Mouse (Mus musculus): ENCODE results near the gene Slc29a2.

GRCm38 (mm10) chr19:5058801-5059771 is 35.4 kb downstream of the Slc29a2 start:
- TF ChIP-seq POLR2A (IDR thresholded peaks at IDR 0.05; ENCODE audit: insufficient read depth, low read depth, low read length) = no peak
- no peak for TF ChIP-seq CTCF (IDR thresholded peaks at IDR 0.05; ENCODE audit: insufficient read depth, low read depth, low read length)
